Mouse (Mus musculus): ENCODE results near the gene Rab35. TPM values are rescaled to one million over a fixed set of nuclear protein-coding genes. Genes with fewer than 3 reads are reported as not detected.

Gene Rab35
- polyA plus RNA-seq, 1 experiment from 2014 or later: 14.9 TPM

DNA sequence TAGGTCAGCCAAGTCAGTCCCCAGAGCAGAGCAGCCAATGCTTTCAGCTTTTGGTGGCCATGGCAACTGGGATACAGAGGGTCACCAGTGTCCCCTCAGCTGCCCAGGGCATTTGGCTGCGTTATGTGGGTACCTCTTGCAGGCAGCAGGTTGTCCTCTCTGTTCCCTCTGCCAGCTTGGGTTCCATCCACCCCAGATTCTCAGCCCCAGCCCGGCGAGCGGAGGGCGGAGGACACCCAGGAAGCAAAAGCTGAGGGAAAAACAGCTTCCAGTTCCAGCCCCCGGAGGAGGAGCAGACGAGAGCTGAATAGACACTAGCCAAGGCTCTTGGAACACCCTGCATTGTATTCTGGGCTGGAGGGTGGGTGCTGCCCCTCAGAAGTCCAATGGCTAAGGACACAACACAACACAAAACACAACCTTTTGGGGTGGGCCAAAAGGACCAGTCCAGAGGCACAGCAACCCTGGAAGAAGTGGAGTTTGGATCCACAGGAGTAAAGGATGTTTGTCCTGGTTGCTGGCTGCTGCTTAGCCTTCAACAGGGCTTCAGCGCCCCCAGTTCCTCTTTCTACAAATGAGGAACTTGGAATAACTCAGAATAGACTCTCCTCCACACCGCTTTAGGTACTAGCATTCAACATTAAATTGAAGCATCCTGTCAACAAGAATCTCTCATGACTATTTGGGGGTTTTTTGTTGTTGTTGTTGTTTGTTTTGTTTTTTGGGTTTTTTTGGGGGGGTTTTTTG, 7.8 kb upstream of the Rab35 start:
- Histone ChIP-seq H3K27me3 (replicated peaks; ENCODE audit: low read depth, poor library complexity, severe bottlenecking) (no peaks in the 10 kb centered on the region), H3K4me3 (no peak overlapping the region), H3K27ac (replicated peaks) (0 out of 2 replicates have a peak overlapping the region, but pooled peaks have one; percentile 0), H3K36me3 (replicated peaks) (peaks cover 46% of the 10 kb centered on the region), H3K9me3 (no peaks in the 10 kb centered on the region), H3K4me1 (no peaks in the 10 kb centered on the region)
- 84% methylated on average over 9 of the region's 9 CpGs for WGBS
- no peak for DNase-seq (ENCODE audit: low spot score)

DNA sequence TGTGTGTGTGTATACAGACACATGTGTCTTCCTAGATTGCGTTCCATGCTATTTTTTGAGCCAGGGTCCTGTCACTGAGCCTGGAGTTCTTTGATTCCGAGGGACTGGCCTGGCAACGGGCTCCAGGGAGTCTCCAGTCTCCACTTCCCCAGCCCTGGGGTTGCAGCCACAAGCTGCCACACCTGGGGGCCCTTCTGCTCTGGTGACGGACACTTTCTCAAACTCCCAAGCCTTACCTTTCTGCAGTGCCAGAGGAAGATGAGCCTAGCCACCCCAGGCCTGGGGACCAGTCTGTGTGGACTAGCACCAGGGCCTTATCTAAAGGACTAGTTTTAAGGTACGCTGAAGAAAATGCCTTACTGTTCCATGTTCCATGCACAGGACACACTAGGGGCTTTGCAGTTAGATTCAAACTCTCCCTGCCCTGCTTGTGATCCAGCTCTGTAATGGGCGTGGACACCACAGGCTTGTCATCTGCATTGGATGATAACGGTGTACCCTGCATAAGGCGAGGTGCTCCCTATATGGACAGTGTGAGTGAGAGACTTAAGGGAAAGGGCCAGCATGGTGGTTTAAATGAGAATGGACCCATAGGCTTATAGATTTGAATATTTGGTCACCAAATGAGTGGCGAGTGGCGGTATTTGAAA, 5.3 kb upstream of the Rab35 start:
- WGBS: 89% methylated on average over 10 of the region's 10 CpGs
- Histone ChIP-seq H3K27me3 (replicated peaks; ENCODE audit: low read depth, poor library complexity, severe bottlenecking) (no peaks in the 10 kb centered on the region), H3K4me3 (no peak overlapping the region), H3K27ac (replicated peaks) (no peak overlapping the region), H3K36me3 (replicated peaks) (peaks cover 21% of the 10 kb centered on the region), H3K4me1 (peaks cover 12% of the 10 kb centered on the region), H3K9me3 (no peaks in the 10 kb centered on the region)
- DNase-seq (ENCODE audit: low spot score): no peak

DNA sequence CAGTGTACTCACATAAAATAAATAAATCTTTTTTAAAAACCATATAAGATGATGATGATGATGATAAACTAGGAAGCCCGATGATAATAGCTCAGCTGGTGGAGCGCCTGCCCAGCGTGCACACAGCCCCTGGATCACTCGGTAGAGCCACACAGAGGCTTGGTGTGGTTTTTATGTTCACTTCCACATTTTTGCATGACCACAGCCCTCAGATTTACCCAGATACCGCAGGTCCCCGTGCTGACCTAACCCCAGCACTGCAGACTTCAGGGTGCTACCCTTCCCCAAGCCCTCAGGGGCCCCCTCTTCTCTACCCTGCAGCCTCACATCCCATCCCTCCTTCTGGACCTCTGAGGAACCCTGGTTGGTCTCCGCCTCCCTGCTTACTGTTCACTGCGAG, 3.6 kb upstream of the Rab35 start:
- 78% methylated on average over 8 of the region's 8 CpGs for WGBS
- no peaks in the 10 kb centered on the region for H3K27me3 ChIP-seq (replicated peaks; ENCODE audit: low read depth, poor library complexity, severe bottlenecking)

DNA sequence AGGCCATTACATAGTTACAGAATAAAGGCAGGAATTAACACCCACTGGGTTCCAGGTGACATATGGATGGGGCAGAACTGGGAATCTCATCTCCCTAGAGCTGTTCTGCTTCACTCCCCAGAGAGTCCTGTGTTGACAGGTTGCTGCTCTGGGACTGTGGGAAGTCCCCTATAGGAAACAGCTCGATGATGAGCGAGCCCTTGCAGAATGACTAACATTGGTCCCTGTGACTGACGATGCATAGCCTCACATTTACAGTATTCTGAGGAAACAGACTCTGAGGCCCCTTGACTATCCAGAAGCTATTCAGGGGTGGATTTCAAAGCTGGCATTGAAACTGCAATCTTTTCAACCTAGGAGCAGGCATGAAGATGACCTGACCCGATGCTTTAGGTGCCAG, 2.0 kb upstream of the Rab35 start:
- no peak for DNase-seq (ENCODE audit: low spot score)
- Histone ChIP-seq H3K4me3 (no peak overlapping the region), H3K4me1 (peaks cover 36% of the 10 kb centered on the region), H3K27me3 (replicated peaks; ENCODE audit: low read depth, poor library complexity, severe bottlenecking) (no peaks in the 10 kb centered on the region), H3K9me3 (no peaks in the 10 kb centered on the region), H3K27ac (replicated peaks) (no peak overlapping the region), H3K36me3 (replicated peaks) (peaks cover 10% of the 10 kb centered on the region)
- WGBS: 91% methylated on average over 4 of the region's 4 CpGs

More for the DNA sequence above, 3.6 kb upstream of the Rab35 start:
- Histone ChIP-seq H3K9me3 (no peaks in the 10 kb centered on the region), H3K27ac (replicated peaks) (no peak overlapping the region), H3K4me3 (no peak overlapping the region), H3K36me3 (replicated peaks) (peaks cover 9% of the 10 kb centered on the region), H3K4me1 (peaks cover 22% of the 10 kb centered on the region)
- DNase-seq (ENCODE audit: low spot score): no peak

DNA sequence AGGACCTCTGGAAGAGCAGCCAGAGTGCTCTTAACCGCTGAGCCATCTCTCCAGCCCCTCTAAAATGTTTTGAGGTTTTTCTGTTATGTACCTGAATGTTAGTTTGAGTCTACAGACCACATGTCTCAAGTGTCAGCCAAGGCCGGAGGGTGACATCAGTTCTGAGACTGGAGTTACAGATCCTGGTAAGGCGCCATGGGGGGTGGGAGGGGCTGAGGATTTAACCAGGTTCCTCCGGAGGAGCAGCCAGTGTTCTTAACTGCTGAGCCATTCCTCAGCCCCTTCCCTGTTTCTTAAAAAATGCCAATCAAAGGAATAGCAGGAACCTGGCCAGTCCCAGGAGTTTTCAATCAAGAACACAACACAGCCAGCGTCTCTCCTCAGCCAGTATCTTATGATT, 1.4 kb upstream of the Rab35 start:
- Histone ChIP-seq H3K27ac (replicated peaks) (no peak overlapping the region), H3K36me3 (replicated peaks) (peaks cover 14% of the 10 kb centered on the region), H3K9me3 (no peaks in the 10 kb centered on the region), H3K4me3 (peak overlapping the region; percentile 82; the same call in 1 of the 2 replicates), H3K4me1 (peaks cover 41% of the 10 kb centered on the region), H3K27me3 (replicated peaks; ENCODE audit: low read depth, poor library complexity, severe bottlenecking) (no peaks in the 10 kb centered on the region)
- no peak for DNase-seq (ENCODE audit: low spot score)
- WGBS: 46% methylated on average over 5 of the region's 5 CpGs

DNA sequence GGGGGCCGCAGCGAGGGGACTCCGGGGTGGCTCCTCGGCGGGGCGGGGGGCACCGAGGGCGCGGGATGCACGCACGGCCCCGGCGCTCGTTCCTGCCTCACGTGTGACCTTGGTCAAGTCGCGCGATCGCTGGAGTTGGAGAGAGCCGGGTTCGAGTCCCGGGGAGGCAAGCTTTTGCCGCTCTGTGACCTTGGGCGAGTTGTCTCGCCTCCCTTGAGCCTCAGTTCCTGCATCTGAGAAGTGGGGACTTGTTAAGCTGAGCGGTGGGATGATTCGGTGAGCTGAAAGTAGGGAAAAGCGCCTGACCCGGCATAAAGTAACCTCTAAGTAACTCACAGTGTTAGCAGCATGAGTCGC, 628 bp downstream of the Rab35 start:
- Histone ChIP-seq H3K27ac (replicated peaks) (peak overlapping the region; percentile 91), H3K9me3 (no peaks in the 10 kb centered on the region), H3K4me1 (peaks cover 46% of the 10 kb centered on the region), H3K4me3 (peak overlapping the region; percentile 82), H3K27me3 (replicated peaks; ENCODE audit: low read depth, poor library complexity, severe bottlenecking) (no peaks in the 10 kb centered on the region), H3K36me3 (replicated peaks) (peaks cover 20% of the 10 kb centered on the region)
- WGBS: 1% methylated on average over 30 of the region's 30 CpGs
- peak; percentile 63 for DNase-seq (ENCODE audit: low spot score)

DNA sequence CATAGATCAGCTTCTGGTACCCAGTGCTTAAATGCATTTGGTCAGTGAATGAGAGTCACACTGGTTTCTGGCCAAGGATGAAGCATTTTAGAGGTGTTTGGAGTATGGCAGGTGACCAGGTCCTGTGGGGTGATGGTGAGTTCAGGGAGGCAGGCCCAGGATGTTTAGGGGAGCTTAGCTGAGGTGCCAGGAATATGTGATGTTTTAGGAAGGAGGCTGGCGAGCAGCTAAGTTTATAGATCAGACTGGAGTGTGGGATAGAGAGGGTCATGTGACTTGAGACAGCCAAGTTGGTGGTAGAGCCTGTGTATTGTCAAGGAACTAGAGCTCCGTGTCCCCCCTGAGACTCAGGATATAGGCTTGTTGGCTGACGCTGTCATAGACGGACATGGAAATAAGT, 1.4 kb downstream of the Rab35 start:
- WGBS: 79% methylated on average over 4 of the region's 4 CpGs
- Histone ChIP-seq H3K4me3 (peak overlapping the region; percentile 82), H3K27ac (replicated peaks) (no peak overlapping the region), H3K4me1 (peaks cover 46% of the 10 kb centered on the region), H3K9me3 (no peaks in the 10 kb centered on the region), H3K27me3 (replicated peaks; ENCODE audit: low read depth, poor library complexity, severe bottlenecking) (no peaks in the 10 kb centered on the region), H3K36me3 (replicated peaks) (peaks cover 27% of the 10 kb centered on the region)
- DNase-seq (ENCODE audit: low spot score): no peak

DNA sequence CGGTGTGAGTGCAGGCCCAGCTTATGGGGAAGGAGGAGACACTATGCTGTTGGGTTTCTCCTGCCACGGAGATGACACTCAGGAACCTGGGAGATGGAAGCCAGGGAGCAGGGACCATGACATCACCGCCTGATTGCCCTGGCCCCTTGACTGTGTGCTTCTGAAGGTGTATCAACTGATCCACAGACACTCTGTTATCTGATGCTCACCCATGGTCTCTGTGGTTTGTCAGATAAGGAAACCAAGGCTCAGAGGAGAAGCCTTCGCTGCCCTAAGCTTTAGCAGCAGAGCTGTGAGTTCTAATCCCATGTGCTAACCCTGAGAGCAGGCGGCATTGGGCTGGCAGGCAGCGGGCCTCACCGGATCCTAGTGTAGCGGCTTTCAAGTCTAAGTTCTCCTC, 2.3 kb downstream of the Rab35 start:
- Histone ChIP-seq H3K9me3 (no peaks in the 10 kb centered on the region), H3K36me3 (replicated peaks) (peaks cover 37% of the 10 kb centered on the region), H3K27me3 (replicated peaks; ENCODE audit: low read depth, poor library complexity, severe bottlenecking) (no peaks in the 10 kb centered on the region), H3K4me1 (peaks cover 46% of the 10 kb centered on the region), H3K27ac (replicated peaks) (no peak overlapping the region), H3K4me3 (no peak overlapping the region; the same call in 1 of the 2 replicates)
- 93% methylated on average over 8 of the region's 8 CpGs for WGBS
- DNase-seq (ENCODE audit: low spot score): no peak

DNA sequence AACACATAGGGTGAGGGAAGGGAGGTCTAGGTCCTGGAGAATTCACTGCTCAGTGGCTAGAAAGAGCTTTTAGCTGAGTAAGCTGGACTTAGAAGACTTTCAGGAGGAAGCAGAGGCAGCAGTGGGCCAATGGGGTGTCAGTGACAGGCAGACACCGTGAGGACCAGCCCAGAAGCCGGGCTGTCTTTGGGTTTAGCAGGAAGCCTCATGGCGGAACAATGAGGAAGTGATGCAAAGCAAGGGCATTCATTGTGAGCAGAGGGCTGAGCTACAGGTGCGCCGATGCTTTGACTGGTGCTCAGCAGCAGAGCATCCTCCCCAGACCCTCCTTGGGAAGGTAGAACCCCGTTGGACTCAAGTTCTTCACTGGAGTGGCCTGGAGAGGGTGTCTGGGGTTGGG, 3.8 kb downstream of the Rab35 start:
- DNase-seq (ENCODE audit: low spot score): no peak
- Histone ChIP-seq H3K4me1 (peaks cover 42% of the 10 kb centered on the region), H3K36me3 (replicated peaks) (peaks cover 52% of the 10 kb centered on the region), H3K9me3 (no peaks in the 10 kb centered on the region), H3K4me3 (no peak overlapping the region), H3K27ac (replicated peaks) (no peak overlapping the region), H3K27me3 (replicated peaks; ENCODE audit: low read depth, poor library complexity, severe bottlenecking) (no peaks in the 10 kb centered on the region)
- WGBS: 75% methylated on average over 6 of the region's 6 CpGs

DNA sequence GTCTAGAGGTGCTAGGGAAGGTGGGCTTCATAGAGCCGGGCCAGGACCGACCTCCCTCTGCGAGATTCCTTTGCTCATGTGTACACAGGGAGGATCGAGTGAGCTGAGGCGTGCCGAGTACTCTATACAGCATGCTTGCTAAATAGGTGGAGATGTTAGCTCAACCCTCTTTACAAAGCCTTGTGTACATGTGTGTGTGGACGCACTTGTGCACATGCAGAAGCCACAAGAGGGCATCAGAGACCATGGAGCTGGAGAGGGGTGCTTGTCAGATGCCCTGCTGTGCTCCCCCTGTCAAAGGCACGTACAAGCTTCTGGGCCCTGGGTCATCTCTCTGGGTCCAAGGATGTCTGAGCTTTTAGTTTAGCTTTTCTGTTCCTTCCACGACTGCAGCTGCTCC, 12.5 kb downstream of the Rab35 start:
- Histone ChIP-seq H3K27me3 (replicated peaks; ENCODE audit: low read depth, poor library complexity, severe bottlenecking) (no peaks in the 10 kb centered on the region), H3K4me3 (no peak overlapping the region), H3K36me3 (replicated peaks) (peaks cover 99% of the 10 kb centered on the region), H3K4me1 (no peaks in the 10 kb centered on the region; the same call in 1 of the 2 replicates), H3K9me3 (no peaks in the 10 kb centered on the region), H3K27ac (replicated peaks) (no peak overlapping the region)
- whole genome bisulfite sequencing: 90% methylated on average over 9 of the region's 9 CpGs
- DNase-seq (ENCODE audit: low spot score): no peak

DNA sequence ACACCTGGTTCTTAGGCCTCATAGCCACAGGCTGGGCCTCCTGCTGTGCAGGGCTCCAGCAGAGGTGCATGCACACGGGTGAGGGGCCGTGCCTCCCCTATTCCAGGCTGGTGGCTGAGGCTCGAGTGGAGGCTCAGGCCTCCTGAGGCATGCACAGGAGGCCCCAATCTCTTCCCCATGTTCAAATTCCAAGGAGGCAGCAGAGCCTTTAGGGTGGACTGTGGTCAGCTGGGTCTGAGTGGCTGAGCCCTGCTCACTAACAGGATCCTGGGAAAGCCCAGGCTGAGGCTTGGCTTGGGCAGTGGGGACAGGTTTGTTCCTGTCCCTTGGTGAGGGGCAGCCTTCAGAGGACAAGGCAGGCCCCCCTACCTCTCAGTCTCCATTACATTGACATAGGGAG, 17.2 kb downstream of the Rab35 start:
- DNase-seq (ENCODE audit: low spot score): no peak
- Histone ChIP-seq H3K4me1 (peaks cover 15% of the 10 kb centered on the region), H3K4me3 (no peak overlapping the region), H3K27me3 (replicated peaks; ENCODE audit: low read depth, poor library complexity, severe bottlenecking) (no peaks in the 10 kb centered on the region), H3K9me3 (no peaks in the 10 kb centered on the region), H3K27ac (replicated peaks) (no peak overlapping the region; the same call in 1 of the 2 replicates), H3K36me3 (replicated peaks) (peaks cover 55% of the 10 kb centered on the region)
- WGBS: 76% methylated on average over 3 of the region's 3 CpGs

DNA sequence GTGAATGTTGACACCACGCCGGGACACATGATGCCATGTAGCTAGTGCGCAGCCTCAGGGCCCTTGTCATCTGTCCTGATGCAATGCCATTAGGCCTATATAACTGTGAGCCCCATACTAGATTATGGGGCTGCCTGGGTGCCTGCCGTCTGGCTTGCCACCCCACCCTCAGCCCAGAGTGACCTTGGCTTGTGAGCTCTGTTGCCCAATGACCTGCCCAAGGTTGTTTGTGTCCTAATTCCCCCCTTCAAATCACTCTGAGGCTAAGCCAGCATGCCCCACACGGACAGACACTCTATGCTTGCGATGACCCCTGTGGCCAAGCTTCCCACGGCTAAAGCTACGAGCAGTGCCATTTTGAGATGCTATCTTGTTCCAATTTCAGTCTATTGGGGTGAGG, 18.0 kb downstream of the Rab35 start:
- 88% methylated on average over 8 of the region's 8 CpGs for WGBS
- Histone ChIP-seq H3K4me1 (peaks cover 15% of the 10 kb centered on the region), H3K27ac (replicated peaks) (no peak overlapping the region), H3K4me3 (no peak overlapping the region), H3K27me3 (replicated peaks; ENCODE audit: low read depth, poor library complexity, severe bottlenecking) (no peaks in the 10 kb centered on the region), H3K36me3 (replicated peaks) (peaks cover 47% of the 10 kb centered on the region), H3K9me3 (no peaks in the 10 kb centered on the region)
- no peak for DNase-seq (ENCODE audit: low spot score)

DNA sequence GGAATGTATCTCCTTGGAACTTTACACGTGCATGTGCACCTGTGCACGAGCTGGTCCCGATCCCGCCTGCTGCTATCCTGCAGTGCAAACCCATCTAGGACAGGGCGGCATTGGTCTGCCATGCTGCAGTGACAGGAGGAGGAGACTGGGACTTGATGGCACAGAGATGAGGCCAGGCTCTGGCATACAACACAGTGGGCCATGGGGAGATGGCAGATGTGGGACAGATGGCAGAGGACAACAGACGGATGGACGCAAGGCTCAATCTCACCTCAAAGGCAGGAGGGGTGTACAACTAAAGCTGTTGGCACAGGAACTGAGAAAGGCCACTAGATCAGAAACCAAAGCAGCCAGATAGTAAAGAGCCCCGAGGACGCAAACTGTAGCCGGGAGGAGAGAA, 19.2 kb downstream of the Rab35 start:
- no peak for DNase-seq (ENCODE audit: low spot score)
- 91% methylated on average over 10 of the region's 10 CpGs for WGBS
- Histone ChIP-seq H3K4me1 (peaks cover 17% of the 10 kb centered on the region), H3K36me3 (replicated peaks) (peaks cover 35% of the 10 kb centered on the region), H3K27ac (replicated peaks) (no peak overlapping the region), H3K9me3 (no peaks in the 10 kb centered on the region), H3K27me3 (replicated peaks; ENCODE audit: low read depth, poor library complexity, severe bottlenecking) (no peaks in the 10 kb centered on the region), H3K4me3 (no peak overlapping the region)

Measured in embryonic facial prominence, embryonic 10.5 days (tissue).